Mouse (Mus musculus) G1E (cell line): Measurements from ENCODE around the gene Tbx1.

ENCODE experiments used
- CTCF ChIP-seq: IDR thresholded peaks from 2 replicates; pipeline ENCODE4 v1.5.1; 2012; ENCODE audit warnings: low read depth, low read length, inconsistent platforms, mixed read lengths
- GATA1 ChIP-seq: IDR thresholded peaks from 2 replicates; pipeline ENCODE4 v1.6.1; 2012; ENCODE audit warnings: borderline replicate concordance, low read length, inconsistent platforms, mixed read lengths
- GATA2 ChIP-seq: IDR thresholded peaks from 2 replicates; pipeline ENCODE4 v1.6.1; 2012; ENCODE audit warnings: low read depth, low read length, inconsistent platforms, borderline replicate concordance
- TAL1 ChIP-seq: conservative IDR thresholded peaks from 2 replicates; pipeline ENCODE4 v1.6.1; 2012; ENCODE audit warnings: low read depth, low read length, inconsistent platforms, mixed read lengths

DNA sequence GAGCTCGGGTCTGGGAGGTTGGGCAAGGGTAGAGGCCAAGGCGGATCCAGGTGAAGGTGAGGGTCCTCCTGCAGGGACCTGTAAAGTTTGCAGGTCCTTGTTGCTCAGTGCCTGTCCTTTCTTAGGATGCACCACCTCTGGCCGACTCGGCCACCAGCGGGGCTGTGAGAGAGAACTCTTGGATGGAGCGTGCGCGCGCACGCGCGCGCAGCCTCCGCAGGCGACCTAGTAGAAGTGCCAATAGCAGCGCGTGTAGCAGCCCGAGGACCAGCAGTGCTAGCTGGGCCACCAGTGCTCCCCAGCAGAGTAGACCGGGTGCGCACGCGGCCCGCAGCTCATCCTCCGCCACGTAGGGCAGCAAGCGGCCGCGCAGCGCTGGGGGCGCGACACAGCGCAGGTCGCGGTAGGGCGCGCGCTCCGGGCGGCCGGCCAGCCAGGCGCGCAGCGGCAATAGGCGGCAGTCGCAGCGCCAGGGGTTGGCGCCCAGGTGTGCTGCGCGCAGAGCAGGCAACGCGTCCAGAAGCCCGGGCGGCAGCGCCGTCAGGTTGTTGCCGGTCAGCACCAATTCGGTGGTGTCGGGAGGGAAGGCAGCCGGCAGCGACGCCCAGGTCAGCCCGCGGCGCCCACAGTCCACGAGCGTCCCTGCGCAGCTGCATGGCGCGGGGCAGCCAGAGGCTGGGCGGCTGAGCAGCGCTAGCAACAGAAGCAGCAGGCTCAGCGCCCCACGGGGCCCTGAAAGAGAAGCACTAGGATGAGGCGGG is 30.3 kb upstream of the Tbx1 start:
- no peak for TF ChIP-seq CTCF
- no peak for TF ChIP-seq GATA1
- no peak for TF ChIP-seq TAL1
- TF ChIP-seq GATA2: no peak
